Mouse (Mus musculus): ENCODE data around the gene Smagp.

Smagp gene

GRCm38 (mm10) chr15:100636700-100637501 is at the start of gene Smagp:
Gene Smagp (minus strand): TSS chr15:100636940.
- no peak for DNase-seq (ENCODE audit: low spot score in 2 of 2)

- no peak for DNase-seq (ENCODE audit: low spot score in 2 of 2)
Measured at GRCm38 (mm10) chr15:100686434-100686833, 49.7 kb upstream of the Smagp start.

GRCm38 (mm10) chr15:100685849-100686248 is 49.1 kb upstream of the Smagp start:
- no peak for DNase-seq (ENCODE audit: low spot score in 2 of 2)

GRCm38 (mm10) chr15:100685255-100685654 is 48.5 kb upstream of the Smagp start:
- no peak for DNase-seq (ENCODE audit: low spot score in 2 of 2)

- no peak for DNase-seq (ENCODE audit: low spot score in 2 of 2)
Measured at GRCm38 (mm10) chr15:100684450-100684849, 47.7 kb upstream of the Smagp start.

GRCm38 (mm10) chr15:100683041-100683440 is 46.3 kb upstream of the Smagp start:
- peak; percentile 84 to 88 for DNase-seq (ENCODE audit: low spot score in 2 of 2)

- DNase-seq (ENCODE audit: low spot score in 2 of 2) = no peak
Measured at GRCm38 (mm10) chr15:100681770-100682169, 45.0 kb upstream of the Smagp start.

GRCm38 (mm10) chr15:100680381-100680780 is 43.6 kb upstream of the Smagp start:
- DNase-seq (ENCODE audit: low spot score in 2 of 2) = no peak

GRCm38 (mm10) chr15:100679005-100679404 is 42.3 kb upstream of the Smagp start:
- DNase-seq (ENCODE audit: low spot score in 2 of 2) = no peak

- DNase-seq (ENCODE audit: low spot score in 2 of 2) = no peak
Measured at GRCm38 (mm10) chr15:100678581-100678980, 41.8 kb upstream of the Smagp start.

- no peak for DNase-seq (ENCODE audit: low spot score in 2 of 2)
Measured at GRCm38 (mm10) chr15:100677675-100678074, 40.9 kb upstream of the Smagp start.

GRCm38 (mm10) chr15:100676521-100676920 is 39.8 kb upstream of the Smagp start:
- no peak for DNase-seq (ENCODE audit: low spot score in 2 of 2)

- DNase-seq (ENCODE audit: low spot score in 2 of 2) = no peak
Measured at GRCm38 (mm10) chr15:100675486-100675885, 38.7 kb upstream of the Smagp start.

- DNase-seq (ENCODE audit: low spot score in 2 of 2) = no peak
Measured at GRCm38 (mm10) chr15:100674566-100674965, 37.8 kb upstream of the Smagp start.

GRCm38 (mm10) chr15:100673585-100674391 is 37.0 kb upstream of the Smagp start:
- peak; percentile 44 to 50 for DNase-seq (ENCODE audit: low spot score in 2 of 2)

GRCm38 (mm10) chr15:100670833-100671232 is 34.1 kb upstream of the Smagp start:
- no peak for DNase-seq (ENCODE audit: low spot score in 2 of 2)

GRCm38 (mm10) chr15:100670004-100670403 is 33.3 kb upstream of the Smagp start:
- no peak for DNase-seq (ENCODE audit: low spot score in 2 of 2)

GRCm38 (mm10) chr15:100669337-100669736 is 32.6 kb upstream of the Smagp start, which contains the start of gene Bin2:
Gene Bin2 (minus strand): TSS chr15:100669553.
- peak; percentile 35 to 58 for DNase-seq (ENCODE audit: low spot score in 2 of 2)

GRCm38 (mm10) chr15:100667871-100668545 is 31.3 kb upstream of the Smagp start:
- DNase-seq (ENCODE audit: low spot score in 2 of 2) = no peak

- no peak for DNase-seq (ENCODE audit: low spot score in 2 of 2)
Measured at GRCm38 (mm10) chr15:100667420-100667819, 30.7 kb upstream of the Smagp start.

GRCm38 (mm10) chr15:100666851-100667250 is 30.1 kb upstream of the Smagp start:
- DNase-seq (ENCODE audit: low spot score in 2 of 2) = no peak

GRCm38 (mm10) chr15:100666219-100666696 is 29.5 kb upstream of the Smagp start:
- no peak for DNase-seq (ENCODE audit: low spot score in 2 of 2)
